Mouse (Mus musculus): ENCODE measurements around the gene Cks2. TPM values are rescaled to one million over a fixed set of nuclear protein-coding genes. Genes with fewer than 3 reads are reported as not detected.

Gene Cks2
- total RNA-seq (2014; fragmentation: Nextera tagmentation) (271 and 351 TPM in 2 replicates), total RNA-seq (2017) (247 and 266 TPM in 2 replicates)

GRCm38 (mm10) chr13:51644829-51645789, at the start of gene Cks2:
Gene Cks2, plus strand, starts transcription at chr13:51645232.
- ATAC-seq (replicated peaks; ENCODE audit: poor library complexity, severe bottlenecking) = peak; percentile 81

DNA sequence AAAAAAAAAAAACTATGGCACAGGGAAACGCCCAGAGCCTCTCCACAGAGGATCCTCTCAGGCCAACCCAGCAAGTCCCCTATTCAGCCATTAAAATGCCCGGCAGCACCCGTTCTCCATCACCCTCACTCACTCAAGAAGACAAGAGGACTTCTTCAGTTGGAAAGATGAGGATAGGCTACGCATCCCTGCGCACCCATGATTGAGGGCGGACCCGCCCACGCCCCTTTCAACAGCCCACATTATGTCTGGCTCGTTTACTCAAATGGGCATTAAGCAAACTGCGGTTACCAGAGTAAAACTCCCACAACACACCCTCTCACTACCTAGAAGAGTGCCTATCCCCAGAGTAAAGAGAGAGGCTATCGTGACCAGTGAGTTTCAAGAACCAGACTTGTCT, 49.6 kb upstream of the Cks2 start:
- no peak for ATAC-seq (replicated peaks; ENCODE audit: poor library complexity, severe bottlenecking)

GRCm38 (mm10) chr13:51598063-51598462, 47.0 kb upstream of the Cks2 start:
- no peak for ATAC-seq (replicated peaks; ENCODE audit: poor library complexity, severe bottlenecking)

- ATAC-seq (replicated peaks; ENCODE audit: poor library complexity, severe bottlenecking) = peak; percentile 65
These were observed 44.9 kb upstream of the Cks2 start for GRCm38 (mm10) chr13:51600169-51600568.

- no peak for ATAC-seq (replicated peaks; ENCODE audit: poor library complexity, severe bottlenecking)
These were observed 42.3 kb upstream of the Cks2 start for GRCm38 (mm10) chr13:51602764-51603163.

DNA sequence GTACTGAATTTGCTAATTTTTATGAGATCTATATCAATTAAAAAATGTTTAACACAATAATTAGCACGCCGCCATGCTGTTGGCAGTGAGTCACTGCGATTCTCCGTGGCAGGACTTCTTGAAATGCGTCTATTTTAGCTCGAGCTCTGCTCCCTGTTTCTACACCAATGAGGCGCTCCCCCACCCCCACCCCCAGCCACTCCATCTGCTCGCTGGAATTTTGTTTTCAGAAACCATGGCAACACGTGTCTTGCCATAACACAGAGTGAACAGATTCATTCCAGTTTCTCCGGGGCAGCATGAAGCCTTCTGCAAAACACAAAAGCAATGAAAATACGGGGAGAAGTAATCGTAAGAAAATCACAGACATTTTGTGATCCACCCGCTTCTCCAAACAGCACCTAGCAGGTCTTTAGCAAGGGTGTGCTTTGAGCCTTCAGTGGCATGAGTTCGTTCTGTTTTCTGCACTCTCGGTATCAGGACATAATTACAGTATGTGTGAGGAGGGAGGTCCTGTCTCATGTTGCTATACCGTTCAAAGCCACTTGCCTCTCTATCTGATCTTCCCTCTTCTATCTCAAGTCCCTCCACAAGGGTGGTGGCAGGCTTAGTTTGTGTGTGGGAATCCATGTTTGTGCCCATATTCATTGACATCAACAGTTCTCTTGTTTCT, 41.7 kb upstream of the Cks2 start:
- ATAC-seq (replicated peaks; ENCODE audit: poor library complexity, severe bottlenecking) = no peak

GRCm38 (mm10) chr13:51603894-51604244, 41.2 kb upstream of the Cks2 start:
- ATAC-seq (replicated peaks; ENCODE audit: poor library complexity, severe bottlenecking) = no peak

GRCm38 (mm10) chr13:51609231-51609630, 35.8 kb upstream of the Cks2 start:
- ATAC-seq (replicated peaks; ENCODE audit: poor library complexity, severe bottlenecking) = no peak

DNA sequence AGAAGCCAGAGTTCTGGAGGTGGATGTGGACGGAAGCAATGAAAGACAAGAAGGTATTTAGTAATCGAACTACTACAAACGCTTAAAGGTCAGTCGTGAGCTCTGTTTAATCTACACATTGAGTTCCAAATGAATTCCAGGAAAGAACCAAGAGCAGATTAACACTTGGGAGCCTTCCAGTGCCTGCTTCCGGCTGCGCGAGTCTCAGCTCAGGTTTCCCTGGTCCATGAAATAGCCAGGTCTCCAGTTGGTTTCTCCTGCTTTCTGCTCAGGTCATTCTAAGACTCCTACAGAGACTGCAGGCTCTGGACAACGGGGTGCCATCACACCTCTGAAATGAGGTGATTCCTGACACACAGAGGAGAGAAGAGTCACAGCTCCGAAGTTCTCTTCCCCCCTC, 34.0 kb upstream of the Cks2 start:
- ATAC-seq (replicated peaks; ENCODE audit: poor library complexity, severe bottlenecking) = no peak

GRCm38 (mm10) chr13:51611500-51611899, 33.5 kb upstream of the Cks2 start:
- no peak for ATAC-seq (replicated peaks; ENCODE audit: poor library complexity, severe bottlenecking)

GRCm38 (mm10) chr13:51615815-51616214, 29.2 kb upstream of the Cks2 start:
- peak; percentile 59 for ATAC-seq (replicated peaks; ENCODE audit: poor library complexity, severe bottlenecking)

- ATAC-seq (replicated peaks; ENCODE audit: poor library complexity, severe bottlenecking) = 0 out of 2 replicates have a peak, but pooled peaks have one; percentile 12
These were observed 28.5 kb upstream of the Cks2 start for GRCm38 (mm10) chr13:51616417-51617044.

GRCm38 (mm10) chr13:51617306-51617705, 27.7 kb upstream of the Cks2 start:
- ATAC-seq (replicated peaks; ENCODE audit: poor library complexity, severe bottlenecking) = no peak

- peak; percentile 58 for ATAC-seq (replicated peaks; ENCODE audit: poor library complexity, severe bottlenecking)
These were observed 27.2 kb upstream of the Cks2 start for GRCm38 (mm10) chr13:51617861-51618260.

- ATAC-seq (replicated peaks; ENCODE audit: poor library complexity, severe bottlenecking) = no peak
These were observed 26.4 kb upstream of the Cks2 start for GRCm38 (mm10) chr13:51618602-51619001.

- no peak for ATAC-seq (replicated peaks; ENCODE audit: poor library complexity, severe bottlenecking)
These were observed 22.4 kb upstream of the Cks2 start for GRCm38 (mm10) chr13:51622626-51623025.

GRCm38 (mm10) chr13:51623678-51624077, 21.4 kb upstream of the Cks2 start:
- ATAC-seq (replicated peaks; ENCODE audit: poor library complexity, severe bottlenecking) = no peak

DNA sequence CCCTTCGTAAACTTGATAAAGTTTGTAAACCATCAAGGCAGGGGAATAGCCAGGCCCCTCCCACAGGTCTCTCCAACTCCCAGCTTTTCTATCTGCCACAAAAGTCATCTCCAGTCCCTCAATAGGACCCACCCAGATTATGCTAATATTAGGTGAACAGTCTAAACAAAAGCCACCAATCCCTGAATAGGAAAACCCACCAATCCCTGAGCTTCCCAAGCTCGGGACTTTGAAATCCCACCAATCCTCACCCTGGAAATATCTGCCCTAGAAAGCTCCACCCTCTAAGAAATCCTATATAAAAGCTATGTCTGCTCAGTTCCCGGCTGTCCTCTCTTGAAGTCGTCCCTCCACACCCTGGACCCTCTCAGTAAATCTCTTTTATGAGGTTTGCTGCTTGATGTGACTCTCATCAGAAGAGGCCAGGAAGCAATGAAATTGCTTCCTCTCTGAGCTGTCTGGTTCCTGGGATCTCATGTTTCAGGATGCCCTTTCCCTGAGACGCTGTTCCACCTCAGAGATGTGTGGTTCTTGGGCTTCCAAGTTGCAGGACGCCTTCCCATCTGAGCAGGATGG, 16.7 kb upstream of the Cks2 start:
- ATAC-seq (replicated peaks; ENCODE audit: poor library complexity, severe bottlenecking) = no peak

DNA sequence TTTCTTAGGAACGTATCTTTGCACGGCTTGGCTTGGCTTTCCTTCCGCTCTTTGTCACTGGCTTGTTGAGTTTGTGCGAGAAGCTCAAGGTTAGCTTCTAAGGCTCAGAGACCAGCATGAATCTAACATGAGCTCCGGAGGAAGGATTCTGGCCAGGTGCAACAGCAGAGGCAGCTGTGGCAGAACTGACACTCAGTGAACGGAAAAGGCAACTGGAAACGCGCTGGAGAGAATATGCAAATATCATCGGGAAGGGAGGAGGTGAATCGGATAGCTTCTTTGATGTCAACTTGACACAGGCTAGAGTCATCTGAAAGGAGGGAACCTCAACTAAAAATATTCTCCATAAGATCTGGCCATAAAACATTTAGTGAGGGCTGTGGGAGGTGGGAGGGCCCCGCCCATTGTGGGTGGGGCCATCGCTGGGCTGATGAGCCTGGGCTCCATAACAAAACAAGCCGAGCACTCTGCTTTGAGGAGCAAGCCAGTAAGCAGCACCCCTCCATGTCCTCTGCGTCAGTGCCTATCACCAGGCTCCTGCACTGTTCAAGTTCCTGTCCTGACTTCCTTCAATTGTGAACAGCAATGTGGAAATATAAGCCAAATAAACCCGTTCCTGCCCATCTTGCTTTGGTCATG, 13.6 kb upstream of the Cks2 start:
- ATAC-seq (replicated peaks; ENCODE audit: poor library complexity, severe bottlenecking) = no peak

GRCm38 (mm10) chr13:51632560-51633218, 12.3 kb upstream of the Cks2 start:
- no peak for ATAC-seq (replicated peaks; ENCODE audit: poor library complexity, severe bottlenecking)

Data from granulocyte monocyte progenitor cell, adult 5-6 weeks (primary cell).